Mouse (Mus musculus): Measurements from ENCODE around the gene S100z. TPM values are rescaled to one million over a fixed set of nuclear protein-coding genes. Genes with fewer than 3 reads are reported as not detected.

S100z gene
- not detected for total RNA-seq (2021)

DNA sequence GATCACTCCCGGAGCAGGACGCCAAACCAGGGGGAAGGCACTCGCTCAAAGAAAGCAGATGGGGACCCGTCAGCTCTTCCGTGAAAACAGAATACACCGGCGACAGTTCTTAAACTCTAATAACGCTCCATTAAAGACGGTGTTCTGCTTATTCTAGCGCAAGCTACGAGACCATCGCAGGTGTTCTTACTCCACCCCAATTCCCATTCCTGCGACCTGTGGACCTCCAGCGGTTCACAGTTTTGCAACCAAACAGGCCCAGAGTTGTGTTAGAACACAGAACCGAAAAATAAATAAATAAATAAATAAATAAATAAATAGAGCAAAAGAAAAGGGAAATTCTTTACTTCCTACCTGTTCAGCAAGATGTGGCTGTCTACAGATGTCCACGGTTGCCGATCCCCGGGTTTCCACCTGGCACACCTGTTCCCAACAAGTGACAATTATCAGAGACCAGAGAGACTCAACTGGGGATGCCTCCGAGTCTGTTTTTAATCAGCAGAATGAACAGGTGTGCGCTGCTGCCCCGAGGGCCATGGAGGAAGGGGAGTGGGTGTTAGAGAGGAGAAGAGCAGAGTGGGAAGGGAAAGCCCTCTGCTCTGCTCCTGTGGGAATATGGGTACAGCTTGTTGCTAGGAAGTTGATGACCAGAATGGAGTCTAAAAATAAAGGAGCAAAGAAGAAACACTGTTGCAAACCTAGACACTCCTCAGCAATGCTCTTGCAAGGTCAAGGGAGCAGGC is at the start of gene S100z:
TSS of gene S100z (minus strand) at position 51 of the 743 bp plus-strand sequence.
- DNase-seq = no peak

DNA sequence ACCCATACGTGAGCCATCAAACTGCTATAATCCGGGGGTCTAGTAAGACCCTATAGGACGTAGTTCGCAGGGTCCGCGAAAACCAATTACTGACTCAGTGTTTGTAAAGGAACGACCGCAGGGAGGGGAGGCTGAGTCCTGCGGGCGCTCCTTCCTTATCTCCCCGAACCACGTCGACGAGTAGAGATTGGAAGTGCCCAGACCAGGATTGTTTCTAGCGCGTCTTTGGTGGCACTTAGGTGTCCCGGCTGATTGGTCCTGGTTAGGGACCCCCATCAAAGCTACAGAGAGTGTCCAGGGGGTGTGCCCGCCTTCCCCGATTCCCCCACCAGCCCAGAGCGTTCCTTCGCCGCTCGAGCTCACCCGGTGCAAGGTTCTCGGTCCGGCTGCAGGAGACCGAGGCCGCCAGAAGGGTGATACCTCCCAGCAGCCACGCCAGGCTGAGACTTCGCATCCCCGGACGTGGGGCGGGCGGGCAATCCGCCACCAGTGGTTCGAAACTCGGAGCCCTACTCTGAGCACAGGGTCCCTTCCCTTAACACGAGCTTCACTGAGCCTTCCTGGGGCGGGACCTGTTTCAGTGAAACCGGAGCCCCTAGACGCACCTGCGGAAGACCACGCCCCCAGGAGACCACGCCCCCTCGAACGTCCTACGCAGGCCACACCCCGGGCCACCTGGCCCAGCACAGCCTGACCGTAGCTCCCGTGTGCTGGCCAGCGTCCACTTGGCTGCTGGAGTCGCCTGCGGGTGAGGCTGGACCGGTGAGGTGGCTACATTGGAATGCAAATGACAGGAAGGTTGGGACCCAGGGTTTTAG is 46.4 kb upstream of the S100z start, which contains the start of gene F2rl1:
TSS of gene F2rl1 (minus strand) at position 554 of the 818 bp plus-strand sequence.
- no peak for DNase-seq

- no peak for DNase-seq
Observed at GRCm38 (mm10) chr13:95524424-95524673, 45.8 kb upstream of the S100z start.

- no peak for DNase-seq
Observed at GRCm38 (mm10) chr13:95523659-95524423, 45.3 kb upstream of the S100z start.

DNA sequence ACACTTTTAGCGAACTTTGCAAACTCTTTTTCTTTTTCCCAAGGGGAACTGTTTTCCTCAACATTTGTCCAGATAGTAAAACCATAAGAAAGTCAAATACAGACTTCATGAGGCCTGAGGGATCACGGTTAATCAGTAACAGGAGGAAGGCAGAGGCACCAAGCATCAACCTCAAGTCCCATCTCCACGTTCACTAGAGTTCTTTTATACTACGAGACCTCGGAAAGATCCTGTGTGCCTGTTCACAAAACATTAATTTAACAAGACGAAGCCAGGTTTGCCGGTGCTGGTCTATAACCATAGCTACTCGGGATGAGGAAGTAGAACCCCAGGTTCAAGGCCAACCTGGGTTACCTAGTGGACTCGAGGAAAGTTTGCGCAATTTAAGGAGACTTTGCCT is 43.7 kb upstream of the S100z start:
- DNase-seq = no peak

DNA sequence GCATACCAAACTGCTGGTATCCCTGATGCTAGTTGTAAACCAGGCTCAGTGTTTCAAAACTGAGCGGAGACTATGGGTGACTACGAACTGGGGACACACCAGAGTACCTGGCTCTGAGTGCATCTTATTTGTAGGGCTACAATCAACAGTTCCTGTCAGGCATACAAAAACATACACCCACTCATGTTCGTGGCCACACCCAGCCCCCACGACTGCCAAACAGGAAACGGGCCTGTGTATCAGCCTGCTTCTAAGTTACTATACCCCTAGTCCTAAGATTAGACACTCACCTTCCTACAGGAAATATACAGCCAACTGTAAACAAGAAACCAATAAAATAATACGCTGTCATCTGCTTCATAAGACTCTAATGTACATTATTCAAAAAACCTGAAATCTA is 42.5 kb upstream of the S100z start:
- DNase-seq = no peak

DNA sequence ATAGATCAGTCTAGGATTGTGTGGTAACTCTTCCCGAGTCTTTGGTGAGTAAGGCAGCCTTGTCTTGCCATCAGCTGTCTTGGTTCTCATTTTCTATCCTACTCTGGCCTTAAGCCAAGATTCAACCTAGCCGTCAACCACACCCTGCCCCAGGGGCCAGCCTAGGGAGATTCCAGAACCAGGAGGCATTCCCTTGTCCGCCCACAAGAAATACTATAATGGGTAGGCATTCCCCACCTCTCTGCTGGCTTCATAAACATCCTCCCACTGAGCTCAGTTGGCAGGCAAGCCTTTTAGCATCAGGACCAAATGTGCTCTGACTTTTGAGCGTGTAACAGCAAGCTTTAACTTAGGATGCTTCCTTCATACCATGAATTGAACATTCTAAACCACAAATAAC is 36.2 kb upstream of the S100z start:
- peak; percentile 18 to 19 for DNase-seq

GRCm38 (mm10) chr13:95510054-95510453 is 31.5 kb upstream of the S100z start:
- no peak for DNase-seq

- no peak for DNase-seq
Observed at GRCm38 (mm10) chr13:95503279-95503917, 24.9 kb upstream of the S100z start.

DNA sequence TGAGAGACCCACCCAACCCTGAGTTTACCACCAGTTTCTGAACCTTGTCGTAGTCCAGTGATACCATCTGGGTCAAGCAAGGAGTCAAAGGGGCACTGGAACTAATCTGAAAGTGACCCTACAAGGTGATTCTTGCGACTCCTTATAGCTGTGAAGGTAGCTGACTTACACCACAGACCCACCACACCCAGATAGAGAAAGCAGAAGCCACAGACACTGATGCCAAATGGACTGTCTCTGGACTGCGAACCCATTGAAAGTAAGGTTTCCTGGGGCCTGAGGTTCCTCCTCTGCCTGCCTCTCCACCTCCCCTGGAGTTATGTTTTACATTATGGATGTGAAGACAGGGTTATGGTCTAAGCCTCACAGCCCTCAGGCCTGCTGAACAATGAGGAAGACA is 18.1 kb upstream of the S100z start:
- DNase-seq = no peak

- no peak for DNase-seq
Observed at GRCm38 (mm10) chr13:95494812-95495211, 16.3 kb upstream of the S100z start.

- DNase-seq = no peak
Observed at GRCm38 (mm10) chr13:95493296-95493695, 14.8 kb upstream of the S100z start.

DNA sequence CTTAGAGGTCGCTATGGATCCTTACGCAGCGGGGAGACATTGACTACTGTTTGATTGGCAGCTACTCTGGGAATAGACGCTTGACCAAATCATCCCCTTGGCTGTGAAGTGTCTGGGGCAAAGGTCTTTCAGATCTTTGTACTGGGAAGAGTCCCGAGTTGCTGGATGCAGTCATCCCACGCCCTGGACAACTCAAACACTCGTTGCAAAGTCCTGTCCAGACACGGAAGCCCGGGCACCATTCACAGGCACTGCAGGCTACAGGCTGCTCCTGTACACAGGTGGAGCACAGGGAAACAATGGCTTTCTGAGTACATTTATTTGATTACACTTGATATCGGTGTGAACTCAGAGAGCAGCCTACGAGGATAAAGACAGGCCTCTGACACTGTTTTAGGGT is 12.8 kb upstream of the S100z start:
- no peak for DNase-seq

DNA sequence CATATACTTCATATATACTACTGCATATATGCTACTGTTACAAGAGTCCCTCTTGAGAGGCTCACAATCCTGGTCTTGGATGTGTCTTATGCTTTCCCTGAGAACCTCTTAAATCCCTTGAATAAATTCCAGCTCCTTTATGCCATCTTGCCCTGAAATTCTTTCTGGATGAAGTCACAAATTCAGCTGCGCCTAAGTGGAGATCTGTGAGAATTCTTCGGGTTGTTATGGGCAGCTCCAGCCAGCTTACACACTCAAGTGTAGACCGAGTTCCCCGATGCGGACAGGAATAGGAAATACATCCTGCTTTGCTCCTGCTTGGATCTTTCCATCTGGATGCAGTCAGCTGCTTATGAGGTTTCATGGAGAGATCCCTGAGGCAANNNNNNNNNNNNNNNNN is 6.1 kb upstream of the S100z start:
- DNase-seq = no peak

DNA sequence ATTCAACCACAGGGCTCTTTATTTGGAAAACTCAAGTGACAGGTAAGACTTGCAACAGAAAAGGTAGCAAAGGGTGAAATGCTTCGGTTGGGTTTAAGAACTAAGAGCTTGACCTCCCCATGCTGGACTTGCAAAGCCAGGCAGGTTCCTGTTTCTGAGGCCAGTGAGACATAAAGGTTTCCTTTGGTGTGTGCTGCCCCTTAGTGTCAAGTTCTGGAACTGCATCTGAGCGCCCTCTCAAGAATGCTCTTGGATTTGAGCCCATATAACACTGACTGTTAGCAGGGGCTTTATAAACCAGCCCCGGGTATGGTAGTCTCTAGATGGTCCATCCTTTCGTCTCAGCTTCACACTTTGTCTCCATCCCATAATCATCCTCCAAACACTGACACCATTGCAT is 2.9 kb upstream of the S100z start:
- DNase-seq = peak; percentile 63 to 79

DNA sequence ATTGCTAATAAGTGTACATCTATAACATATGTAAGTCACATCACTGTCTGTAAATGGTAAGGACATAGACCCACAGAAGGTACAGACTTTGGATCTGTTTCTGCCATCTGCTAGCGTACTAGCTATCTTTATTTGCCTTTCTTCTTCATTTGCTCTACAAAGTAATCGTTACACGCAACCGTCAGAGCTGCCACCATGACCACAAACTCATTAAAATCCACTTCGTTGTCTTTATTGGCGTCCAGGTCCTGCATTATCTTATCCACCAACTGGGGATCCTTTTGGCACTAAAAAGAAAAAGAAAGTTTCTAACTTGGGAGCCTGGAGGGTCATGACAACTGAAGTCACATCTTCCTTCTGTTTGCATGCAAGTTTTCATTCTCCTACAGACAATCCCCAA is 1.3 kb downstream of the S100z start:
- no peak for DNase-seq

GRCm38 (mm10) chr13:95475124-95475523 is 3.4 kb downstream of the S100z start:
- no peak for DNase-seq

- no peak for DNase-seq
Observed at GRCm38 (mm10) chr13:95474294-95474693, 4.2 kb downstream of the S100z start.

DNA sequence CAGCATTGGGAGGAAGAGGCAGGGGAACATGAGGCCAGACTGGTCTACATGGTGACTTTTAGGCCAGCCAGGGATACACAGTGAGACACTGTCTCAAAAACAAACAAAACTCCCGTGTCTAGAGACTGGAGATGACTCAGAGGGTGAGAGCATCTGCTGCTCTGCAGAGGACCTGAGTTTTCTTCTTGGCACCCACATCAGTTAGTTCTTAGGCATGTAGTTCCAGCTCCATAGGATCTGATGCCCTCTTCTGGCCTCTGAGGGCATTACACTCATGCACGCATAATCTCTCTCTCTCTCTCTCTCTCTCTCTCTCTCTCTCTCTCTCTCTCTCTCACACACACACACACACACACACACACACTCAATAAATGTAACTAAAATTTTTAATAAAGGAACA is 7.6 kb downstream of the S100z start:
- no peak for DNase-seq

DNA sequence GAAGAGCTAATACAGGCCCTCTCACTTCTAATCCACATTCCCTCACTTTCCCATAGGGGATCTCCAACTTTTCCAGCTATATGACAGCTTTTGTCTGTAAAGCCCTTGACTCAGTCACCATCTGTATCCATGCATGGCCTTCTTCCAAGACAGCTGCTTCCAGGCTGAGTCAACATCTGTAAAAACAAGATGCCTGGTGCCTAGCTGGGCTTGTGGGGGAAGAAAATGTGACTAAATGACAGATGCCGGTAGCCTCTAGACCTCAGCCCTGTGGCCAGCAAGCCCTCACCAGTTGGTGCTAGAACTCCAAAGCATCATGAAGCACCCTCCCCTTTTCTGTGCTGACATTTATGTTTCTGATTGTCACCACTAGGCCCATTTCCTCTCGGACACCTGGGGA is 27.0 kb downstream of the S100z start:
- no peak for DNase-seq

- no peak for DNase-seq
Observed at GRCm38 (mm10) chr13:95450636-95451210, 27.8 kb downstream of the S100z start.

GRCm38 (mm10) chr13:95449730-95450129 is 28.8 kb downstream of the S100z start:
- DNase-seq = no peak

DNA sequence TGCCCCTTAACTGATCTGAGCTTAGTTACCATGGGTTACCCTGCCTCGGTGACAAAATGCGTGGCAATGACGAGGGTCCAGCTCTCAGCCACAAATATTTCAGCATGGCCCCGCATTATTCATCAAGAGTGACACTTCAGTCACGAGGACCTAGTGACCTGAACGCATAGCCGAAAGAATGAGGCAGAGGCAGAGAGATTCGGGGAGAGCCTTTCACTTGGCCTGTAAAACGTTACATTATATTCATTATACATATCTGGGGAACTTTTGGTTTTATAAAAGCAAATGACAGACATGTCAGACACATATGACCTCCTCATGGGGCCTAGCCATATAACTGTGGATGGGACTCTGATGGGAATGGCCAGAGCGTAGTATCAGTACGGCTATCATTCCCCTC is 33.7 kb downstream of the S100z start, which contains the start of gene Crhbp:
TSS of gene Crhbp (minus strand) at position 101 of the 400 bp plus-strand sequence.
- no peak for DNase-seq
